Mouse (Mus musculus): ENCODE measurements around the gene Hcst. TPM values are rescaled to one million over a fixed set of nuclear protein-coding genes. Genes with fewer than 3 reads are reported as not detected.

Hcst gene
- total RNA-seq, 2 experiments from 2014 or later = 10.0 to 30.3 TPM

DNA sequence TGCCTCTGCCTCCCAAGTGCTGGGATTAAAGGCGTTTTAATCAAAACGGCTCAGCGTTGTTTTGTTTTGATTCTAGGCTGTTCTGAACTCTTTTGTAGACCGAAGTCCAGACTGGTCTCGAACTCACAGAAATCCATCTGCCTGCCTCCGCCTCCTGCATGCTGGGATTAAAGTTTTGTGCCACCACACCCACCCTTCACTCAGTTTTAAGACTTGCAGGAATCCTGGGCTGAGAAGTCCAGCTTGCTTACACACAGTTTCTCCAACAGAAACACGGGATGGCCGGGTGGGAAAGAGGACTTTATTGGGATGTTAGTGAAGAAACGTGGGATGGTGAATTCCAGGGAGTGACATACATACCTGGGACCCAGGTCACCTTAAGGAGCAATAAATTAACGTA is 15.0 kb upstream of the Hcst start:
- ATAC-seq (replicated peaks; ENCODE audit: poor library complexity) = no peak

DNA sequence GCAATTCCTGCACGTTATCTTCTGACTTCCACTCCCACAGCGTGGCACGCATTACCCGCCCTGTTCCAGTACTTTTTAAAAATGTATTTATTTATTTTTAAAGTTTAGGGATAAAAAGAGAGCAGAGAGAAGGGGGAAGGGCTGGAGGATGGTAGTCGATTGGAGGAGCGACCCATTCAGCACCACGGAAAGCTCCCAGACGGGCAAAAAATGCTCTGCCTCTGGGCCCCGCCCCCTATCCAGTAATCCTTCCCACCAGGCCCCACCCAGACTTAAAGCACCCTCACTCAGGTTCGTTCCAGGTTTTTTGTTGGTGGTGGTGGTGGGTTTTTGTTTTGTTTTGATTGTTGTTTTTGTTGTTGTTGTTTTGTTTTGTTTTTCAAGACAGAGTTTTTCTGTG is 14.6 kb upstream of the Hcst start:
- peak; percentile 88 for ATAC-seq (replicated peaks; ENCODE audit: poor library complexity)

DNA sequence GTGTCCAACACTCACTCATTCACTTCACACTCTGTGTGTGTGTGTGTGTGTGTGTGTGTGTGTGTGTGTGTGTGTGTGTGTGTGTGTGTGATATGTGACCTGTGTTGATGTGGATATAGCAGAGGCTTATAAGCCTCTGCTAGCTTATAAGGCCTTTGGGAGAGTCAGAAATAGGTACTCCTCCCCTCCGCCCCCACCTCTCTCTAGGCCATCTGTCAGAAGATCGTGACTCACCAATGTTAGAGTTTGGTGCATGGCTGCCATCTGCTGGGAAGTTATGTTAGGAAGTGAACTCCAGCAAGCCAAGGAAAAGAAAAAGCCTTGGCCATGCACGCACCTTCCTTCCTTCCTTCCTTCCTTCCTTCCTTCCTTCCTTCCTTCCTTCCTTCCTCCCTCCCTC is 12.1 kb upstream of the Hcst start:
- ATAC-seq (replicated peaks; ENCODE audit: poor library complexity) = peak; percentile 82

DNA sequence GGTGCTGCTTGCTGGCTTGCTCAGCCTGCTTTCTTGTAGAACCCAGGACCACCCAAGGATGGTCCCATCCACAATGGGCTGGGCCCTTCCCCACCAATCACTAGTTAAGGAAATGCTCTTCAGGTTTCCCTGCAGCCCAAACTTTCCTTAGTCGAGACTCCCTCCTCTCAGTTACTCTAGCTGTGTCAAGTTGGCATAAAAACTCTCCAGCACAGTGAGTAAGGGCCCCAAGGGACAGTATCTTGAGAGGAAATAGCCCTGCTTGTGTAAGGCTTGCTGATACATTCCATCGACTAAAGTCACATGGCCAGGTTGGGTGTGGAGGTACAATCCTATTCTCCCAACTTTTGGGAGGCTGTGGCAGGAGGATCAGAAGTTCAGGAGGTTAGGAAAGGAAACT is 10.5 kb upstream of the Hcst start:
- no peak for ATAC-seq (replicated peaks; ENCODE audit: poor library complexity)

DNA sequence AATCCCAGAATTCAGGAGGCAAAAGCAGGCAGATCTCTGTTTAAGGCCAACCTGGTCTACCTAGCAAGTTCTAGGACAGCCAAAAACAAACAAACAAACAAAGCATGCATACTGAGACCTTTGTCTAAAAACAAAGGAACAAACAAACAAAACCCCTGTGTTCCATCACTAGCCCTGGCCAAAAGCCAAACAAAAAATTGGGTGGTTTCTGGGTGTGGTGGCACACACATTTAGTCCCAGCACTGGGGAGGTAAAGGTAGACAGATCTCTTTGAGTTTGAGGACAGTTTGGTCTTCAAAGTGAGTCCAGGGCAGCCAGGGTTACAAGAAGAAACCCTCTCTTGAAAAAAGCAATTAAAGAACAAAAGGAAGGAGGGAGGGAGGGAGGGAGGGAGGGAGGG is 9.7 kb upstream of the Hcst start:
- no peak for ATAC-seq (replicated peaks; ENCODE audit: poor library complexity)

DNA sequence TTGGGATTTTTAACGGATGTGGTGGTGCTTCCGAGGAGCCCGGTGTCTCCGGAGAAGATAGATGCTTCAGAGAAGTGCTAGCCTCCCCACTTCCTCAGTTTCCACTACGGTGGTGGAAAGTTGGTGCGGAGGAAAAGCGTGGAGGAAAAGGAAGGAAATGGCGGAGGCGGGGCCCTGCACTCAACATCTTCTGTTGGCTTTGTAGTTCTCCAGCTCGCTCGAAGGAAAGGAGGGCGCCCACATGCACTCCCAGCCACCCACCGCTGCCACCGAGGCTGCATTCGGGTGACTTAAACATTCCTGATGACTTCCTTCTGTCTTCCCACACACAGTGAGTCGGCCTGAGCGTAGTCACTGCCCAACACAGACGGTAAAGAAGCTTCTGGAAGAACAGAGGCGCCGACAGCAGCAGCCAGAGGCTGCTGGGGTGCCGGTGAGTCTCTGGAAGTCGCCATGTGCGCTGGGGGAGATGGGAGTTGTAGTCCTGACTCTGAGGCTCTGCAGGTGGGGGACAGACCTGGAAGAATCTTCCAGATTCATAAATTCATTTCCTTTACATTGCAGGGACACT is 3.5 kb upstream of the Hcst start:
- no peak; the same call in 1 of the 2 replicates for ATAC-seq (replicated peaks; ENCODE audit: poor library complexity)

DNA sequence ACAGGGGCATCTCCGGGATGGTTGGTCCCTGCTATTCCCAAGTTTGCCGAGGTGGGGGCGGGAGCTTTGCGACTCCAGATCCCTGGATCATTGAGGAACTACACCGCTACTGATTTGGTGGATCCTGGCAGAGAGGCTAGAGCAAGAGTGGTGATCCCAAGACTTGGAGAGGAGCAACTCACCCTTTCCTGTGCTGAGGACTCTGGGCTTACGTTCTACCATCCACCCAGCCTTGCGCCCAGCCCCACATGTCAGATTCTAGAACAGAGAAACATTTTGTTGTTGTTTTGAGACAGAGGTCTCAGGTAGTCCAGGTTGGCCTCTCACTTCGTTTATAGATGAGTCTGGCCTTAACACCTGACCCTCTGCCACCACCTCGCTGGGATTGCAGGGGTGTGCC is 2.9 kb upstream of the Hcst start:
- ATAC-seq (replicated peaks; ENCODE audit: poor library complexity) = no peak

DNA sequence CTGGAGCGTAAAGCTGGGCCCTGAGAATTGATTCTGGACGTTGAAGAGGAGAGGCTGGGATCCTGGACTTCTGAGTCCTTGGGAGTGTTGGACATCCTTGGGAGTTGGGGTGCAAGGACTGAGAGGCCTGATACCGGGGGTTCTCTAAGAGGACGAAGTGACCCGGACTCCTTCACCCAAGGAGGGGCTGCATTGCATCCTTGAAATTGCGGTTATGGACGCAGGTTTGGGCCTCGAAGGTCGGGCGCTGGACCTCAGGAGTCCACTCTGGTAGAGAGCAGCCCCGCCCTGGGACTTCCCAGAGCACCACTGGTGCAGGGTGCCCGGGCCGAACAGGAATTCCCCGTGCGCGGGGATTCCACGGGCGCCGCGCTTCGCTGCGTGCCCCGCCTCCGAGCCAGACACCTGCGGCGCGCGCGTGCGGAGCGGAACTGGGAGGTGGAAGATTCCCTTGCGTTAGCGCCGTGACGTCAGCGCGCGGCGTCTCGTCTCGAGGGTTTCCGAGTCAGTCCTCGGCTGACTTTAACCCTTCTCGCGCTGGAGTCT is 2.3 kb upstream of the Hcst start:
- peak; percentile 51 for ATAC-seq (replicated peaks; ENCODE audit: poor library complexity)

DNA sequence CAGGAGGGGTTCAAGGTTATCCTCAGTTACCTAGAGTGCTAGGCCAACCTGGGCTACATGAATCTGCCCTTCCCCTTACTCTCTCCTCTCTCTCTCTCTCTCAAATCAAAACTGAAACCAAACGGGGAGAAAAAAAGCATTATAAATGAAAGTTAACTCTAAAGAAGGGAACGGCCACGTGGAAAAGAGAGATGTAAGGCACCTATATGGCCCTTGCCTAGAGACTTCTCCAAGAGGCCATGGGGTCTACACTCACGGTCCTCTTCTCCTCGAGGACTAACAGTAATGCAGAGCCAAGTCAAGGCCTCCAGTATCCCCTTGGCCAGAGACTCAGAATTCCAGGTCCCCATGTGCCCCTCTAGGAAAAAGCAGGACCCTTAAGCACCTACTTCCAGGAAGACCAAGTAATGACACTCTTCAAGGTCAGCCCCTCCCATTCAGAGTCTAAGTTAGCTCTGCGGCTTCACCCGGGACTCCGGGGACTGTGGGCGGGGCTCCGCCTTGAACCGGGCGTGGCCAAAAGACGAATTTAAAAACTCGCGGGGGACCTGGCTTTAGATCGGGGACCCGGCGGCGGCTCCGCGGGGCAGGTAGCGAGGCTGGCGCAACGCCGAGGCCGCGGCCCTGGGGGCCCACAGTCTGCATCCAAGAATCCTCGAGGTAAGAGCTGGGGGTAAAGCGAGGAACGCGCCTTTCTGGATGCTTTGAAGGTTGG is 1.7 kb upstream of the Hcst start, which contains the start of gene Nfkbid:
Gene Nfkbid (plus strand): TSS at position 558 of the 715 bp plus-strand sequence.
- peak; percentile 24 for ATAC-seq (replicated peaks; ENCODE audit: poor library complexity)

DNA sequence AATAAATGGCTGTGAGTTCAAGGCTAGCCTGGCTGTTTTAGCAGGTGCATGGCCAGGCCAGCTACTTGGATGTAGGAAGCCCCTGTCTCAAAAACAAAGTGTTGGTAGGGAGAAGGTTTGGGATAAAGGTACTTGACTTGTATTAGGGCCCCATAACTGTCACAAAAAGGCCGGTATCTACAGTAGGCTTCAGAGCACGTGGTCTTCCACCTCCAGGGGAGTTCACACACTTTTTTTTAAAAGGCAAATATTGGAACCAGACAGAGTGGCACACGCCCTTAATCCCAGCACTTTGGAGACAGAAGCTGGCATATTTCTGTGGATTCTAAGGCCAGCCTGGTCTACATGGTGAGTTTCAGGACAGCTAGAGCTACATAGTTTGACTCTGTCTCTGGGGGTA is 1.0 kb upstream of the Hcst start:
- no peak for ATAC-seq (replicated peaks; ENCODE audit: poor library complexity)

DNA sequence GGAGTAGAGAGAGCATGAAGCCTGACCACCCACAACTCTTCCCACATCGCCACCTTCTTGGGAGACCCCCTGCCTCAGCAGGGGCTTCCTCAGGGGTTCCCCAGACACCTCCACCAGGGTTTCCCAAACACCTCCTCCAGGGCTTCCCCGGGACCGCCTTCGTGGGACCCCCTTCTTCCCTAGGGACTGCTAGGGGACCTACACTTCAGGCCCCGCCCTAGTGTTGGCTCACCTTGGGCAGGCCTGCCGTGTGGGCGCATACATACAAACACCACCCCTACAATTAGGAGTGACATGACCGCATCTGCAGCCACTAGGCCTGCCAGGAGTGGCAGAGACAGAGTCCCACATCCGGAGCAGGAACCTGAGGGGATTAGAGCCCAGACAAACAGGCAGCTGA is 1.8 kb downstream of the Hcst start:
- ATAC-seq (replicated peaks; ENCODE audit: poor library complexity) = peak; percentile 20

DNA sequence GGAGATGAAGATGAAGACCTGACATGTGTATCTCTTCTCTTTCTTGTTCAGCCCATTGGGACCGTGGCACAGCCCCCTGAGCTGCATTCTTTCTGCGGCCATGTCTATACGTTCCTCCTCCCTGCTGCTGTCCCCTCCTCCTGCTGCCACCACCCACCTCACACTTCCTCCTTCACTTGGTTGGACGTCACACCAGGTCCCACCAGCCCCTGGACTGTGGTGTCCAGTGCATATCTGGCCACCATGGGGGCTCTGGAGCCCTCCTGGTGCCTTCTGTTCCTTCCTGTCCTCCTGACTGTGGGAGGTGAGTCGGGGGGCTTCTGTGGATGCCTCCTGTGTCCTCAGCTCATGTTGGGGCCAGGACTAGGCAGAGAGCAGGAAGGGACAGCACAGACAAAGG is 6.1 kb downstream of the Hcst start, which contains the start of gene Tyrobp:
Gene Tyrobp (plus strand): TSS at position 165 of the 400 bp plus-strand sequence.
- peak; percentile 66 for ATAC-seq (replicated peaks; ENCODE audit: poor library complexity)

DNA sequence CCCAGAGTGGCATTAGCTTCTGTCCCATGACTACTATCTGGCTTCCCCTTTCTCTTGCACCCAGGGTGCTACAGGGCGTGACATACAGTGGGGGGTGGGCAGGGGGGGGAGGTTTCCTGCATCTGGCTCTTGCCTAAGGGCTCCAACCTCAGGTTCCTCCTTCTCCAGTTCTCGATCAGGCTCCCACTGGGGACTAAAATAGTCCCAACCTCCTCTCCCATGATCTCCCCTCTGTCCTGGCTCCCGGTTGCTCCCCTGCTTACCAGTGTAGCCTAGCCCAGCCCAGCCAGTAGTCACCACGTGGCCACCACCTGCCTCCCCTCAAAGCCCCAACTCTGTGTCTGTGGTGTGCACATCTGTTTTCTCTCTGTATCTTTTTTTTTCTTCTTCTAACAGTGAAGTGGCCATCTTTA is 6.9 kb downstream of the Hcst start:
- ATAC-seq (replicated peaks; ENCODE audit: poor library complexity) = peak; percentile 78

DNA sequence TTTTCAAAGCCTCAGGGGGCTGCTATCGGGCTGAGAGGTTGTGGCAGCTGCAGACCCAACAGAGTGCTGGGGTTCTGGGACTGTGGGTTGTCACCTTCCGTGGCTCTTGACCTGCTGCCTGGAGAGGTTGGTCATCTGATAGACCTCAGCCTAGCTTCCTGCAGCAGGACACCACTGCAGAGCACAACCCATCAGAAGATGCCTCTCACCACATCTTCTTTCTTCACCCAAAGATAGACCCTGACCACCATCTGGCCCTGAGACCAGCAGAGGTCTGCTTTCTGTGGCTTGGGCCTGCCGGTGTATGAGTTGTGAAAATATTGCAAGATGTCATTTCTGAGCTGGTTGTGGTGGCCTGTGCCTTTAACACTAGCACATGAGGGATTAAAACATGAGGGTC is 8.6 kb downstream of the Hcst start:
- no peak; the same call in 1 of the 2 replicates for ATAC-seq (replicated peaks; ENCODE audit: poor library complexity)

DNA sequence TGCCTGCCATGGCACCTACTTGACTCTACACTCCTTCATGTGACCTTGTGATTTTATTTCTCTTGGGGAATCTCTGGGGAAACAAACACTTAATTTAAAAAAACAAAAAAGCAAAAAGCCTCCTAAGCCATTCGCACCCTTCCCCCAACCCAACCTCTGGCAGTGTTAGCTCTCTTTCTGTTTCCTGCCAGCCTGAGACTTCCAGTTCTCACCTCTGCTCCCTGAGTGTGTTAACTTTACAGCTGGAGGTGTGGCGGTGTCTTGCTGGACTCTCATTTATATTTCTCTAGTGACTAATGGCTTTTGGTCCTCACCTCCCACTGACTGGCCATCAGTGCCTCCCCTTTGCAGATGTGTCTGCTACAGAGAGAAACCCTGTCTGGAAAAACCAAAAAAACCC is 9.9 kb downstream of the Hcst start:
- no peak for ATAC-seq (replicated peaks; ENCODE audit: poor library complexity)

DNA sequence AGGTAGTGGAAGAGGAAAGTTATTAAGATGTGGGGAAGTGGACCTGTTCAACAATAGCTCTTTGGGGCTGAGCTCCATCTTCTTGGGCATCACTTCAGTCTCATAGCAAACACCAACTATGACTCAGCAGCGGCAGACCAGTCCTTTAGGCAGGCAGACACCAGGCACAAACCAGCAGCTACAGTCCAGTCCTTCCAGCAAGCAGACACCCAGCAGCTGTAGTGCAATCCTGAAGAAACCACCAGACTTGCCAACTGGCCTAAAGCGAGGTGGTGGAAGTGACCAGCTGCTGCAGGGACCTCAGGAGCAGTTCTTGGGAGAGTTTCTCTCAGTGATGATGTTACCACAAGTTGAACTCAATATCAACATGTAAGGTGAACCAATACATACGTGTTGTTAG is 11.0 kb downstream of the Hcst start:
- no peak for ATAC-seq (replicated peaks; ENCODE audit: poor library complexity)

DNA sequence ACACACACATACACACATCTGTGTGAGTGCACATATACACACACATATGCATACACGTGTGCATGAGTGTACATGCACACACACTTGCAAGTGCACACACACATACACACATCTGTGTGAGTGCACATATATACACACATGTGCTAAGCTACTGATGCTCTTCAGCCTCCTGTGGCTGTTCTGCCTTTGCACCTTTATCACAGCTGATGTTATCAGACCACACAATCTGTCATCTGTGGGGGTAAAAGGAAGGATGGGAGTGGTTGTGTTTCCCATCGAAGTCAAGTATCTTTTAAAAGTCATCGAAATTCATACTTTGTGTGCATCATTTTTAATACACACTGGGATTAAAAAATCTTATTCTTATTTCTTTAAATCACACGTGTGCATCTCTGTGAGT is 17.3 kb downstream of the Hcst start:
- no peak for ATAC-seq (replicated peaks; ENCODE audit: poor library complexity)

DNA sequence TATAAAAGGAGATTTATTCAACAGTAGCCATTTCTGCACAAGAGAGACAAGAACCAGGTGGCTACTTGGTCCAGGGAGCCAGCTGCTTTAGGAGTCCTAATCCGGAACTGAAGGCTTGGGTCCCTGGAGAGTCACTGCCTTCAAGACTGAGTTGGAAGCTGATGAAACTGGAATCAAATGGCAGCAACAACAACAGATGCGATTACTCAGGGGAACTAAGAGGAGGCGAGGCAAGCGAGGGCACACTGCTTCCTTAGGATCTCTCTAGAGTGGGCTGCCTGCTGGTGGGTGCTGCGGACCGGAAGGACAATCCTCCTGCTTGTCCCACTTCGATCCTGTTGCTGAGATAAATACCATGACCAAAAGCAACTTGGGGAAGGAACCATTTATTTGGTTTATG is 20.0 kb downstream of the Hcst start:
- ATAC-seq (replicated peaks; ENCODE audit: poor library complexity) = no peak

DNA sequence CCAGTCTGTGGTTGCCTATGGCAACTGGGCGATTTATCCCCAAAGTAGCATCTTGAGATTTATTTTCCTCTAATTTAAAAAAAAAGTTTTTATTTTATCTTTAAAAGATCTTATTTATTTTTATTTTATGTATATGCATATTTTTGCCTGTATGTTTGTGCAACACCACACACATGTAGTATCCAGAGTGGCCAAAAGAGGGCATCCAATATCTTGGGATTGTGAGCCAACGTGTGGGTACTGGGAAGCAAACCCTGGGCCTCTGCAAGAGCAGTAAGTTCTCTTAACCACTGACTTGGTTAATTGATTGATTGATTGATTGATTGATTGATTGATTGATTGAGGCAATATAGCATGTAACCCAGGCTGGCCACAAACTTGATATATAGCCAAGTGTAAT is 24.8 kb downstream of the Hcst start:
- peak; percentile 59 for ATAC-seq (replicated peaks; ENCODE audit: poor library complexity)

DNA sequence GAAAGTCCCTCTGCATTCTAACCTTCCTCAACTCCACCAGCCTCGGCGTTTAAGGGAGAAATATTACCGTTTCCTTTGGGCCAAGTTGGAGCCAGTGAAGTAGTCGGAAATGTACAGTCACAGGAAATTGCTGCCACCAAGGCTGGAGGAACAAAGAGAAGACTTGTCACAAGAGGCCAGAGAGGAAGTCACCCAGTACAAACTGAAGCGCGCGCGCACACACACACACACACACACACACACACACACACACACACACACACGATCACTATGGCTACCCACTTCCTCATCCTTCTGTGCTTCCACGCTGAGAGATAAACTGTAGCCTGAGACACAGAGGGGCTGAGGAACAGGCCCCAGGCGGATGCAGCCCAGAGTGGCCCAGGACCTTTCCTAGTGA is 25.3 kb downstream of the Hcst start:
- peak; percentile 96 for ATAC-seq (replicated peaks; ENCODE audit: poor library complexity)

DNA sequence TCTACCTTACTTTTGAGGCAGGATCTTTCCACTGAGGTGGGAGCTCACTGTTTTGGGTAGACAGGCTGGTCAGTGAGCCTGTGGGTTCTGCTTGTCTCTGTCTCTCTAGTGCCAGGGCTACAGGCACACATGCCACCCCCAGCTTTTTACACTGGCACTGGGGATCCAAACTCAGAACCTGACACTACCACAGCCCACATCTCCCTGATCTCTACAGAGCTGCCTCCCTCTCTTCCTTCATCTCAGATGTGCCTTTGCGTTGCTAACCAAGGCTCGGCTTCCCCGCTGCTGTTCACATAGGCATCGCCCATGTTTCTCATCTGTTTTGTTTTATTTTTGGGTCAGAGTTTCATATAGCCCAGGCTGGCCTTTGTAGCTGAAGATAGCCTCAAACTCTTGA is 26.0 kb downstream of the Hcst start:
- no peak for ATAC-seq (replicated peaks; ENCODE audit: poor library complexity)

DNA sequence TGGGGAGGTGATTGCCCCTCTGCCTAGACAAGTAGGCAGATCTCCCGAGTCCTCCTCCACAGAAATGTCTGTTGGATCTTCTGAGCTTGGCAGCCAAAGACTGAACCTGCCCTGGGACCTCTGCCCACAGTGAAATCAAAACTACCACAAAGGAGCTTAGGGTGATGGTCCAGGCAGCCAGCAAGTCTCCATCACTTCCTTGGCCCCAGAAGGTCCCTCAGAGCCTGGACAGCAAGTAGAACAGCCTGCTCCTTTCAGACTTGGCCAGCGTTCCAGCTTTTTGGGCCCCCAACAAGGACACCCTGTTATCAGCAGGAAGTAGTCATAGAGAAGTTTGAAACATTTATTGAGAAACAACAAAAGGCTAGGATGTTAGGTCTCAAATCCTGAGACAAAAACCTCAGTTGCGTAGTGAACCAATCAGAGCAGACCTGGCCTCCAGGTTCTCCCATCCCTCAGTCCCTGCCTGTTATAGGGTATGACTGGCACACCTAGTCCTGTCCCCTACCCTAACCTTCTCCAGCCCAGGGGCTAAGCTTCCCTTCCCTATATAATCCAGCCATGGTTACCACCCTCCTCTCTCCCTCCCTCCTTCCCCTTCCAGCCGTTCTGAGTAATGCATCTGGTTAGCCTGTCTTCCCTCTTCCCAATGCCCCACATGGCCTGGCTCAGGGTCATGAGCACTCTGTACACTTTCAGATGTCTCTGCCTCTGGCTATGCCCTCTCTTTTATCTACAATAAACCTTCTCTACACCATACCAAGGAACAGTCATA is 26.7 kb downstream of the Hcst start:
- peak; percentile 21; the same call in 1 of the 2 replicates for ATAC-seq (replicated peaks; ENCODE audit: poor library complexity)
